Mouse (Mus musculus): Measurements from ENCODE around the gene Gpr179. TPM values are rescaled to one million over a fixed set of nuclear protein-coding genes. Genes with fewer than 3 reads are reported as not detected.
"Not testable (repeated sequence)": the region's sequence is repeated elsewhere in the genome, so short reads cannot be mapped to it uniquely, and the experiment has no call there.

The Gpr179 gene
- polyA plus RNA-seq, 1 experiment from 2014 or later = 0.09 TPM

DNA sequence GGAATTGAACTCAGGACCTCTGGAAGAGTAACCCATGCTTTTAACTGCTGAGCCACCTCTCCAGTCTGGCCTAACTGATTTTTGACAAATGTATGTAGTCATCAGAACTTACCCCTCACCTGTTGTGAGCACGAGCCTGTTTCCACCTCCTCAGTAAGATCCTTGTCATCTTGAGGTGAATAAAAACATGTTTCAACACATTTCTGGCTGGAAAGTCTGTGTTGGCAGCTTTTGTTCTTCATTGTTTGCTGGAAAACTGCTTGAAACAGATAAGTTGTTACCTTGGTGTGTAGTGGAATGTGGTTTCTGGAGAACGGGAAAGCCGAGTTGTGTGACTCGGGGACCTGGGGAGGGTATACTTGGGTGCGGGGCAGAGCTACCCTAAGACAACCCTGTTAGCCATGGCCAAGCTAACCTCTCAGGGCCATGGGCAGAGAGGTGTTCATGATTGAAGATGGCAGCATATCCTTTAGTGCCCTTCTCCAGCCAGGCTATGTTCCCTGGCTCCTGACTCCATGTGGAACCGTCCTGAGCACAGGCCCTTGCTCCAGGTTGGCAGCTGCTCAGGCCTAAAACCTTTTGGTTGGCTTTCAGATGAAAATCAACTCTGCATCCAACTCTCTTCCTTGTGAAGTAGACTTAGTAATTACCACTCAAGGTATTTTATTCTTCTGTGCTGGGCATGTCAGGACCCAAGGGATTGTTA lies 20.4 kb upstream of the Gpr179 start:
- no peaks in the 10 kb centered on the region for H3K27me3 ChIP-seq
- H3K36me3 ChIP-seq = peaks cover 41% of the 10 kb centered on the region
- no peaks in the 10 kb centered on the region for H3K9me3 ChIP-seq
- H3K4me2 ChIP-seq (replicated peaks) = no peak overlapping the region
- ATAC-seq (ENCODE audit: low FRiP score, low read depth) = no peak
- H3K4me3 ChIP-seq = no peak overlapping the region
- H3K4me1 ChIP-seq = 0 out of 2 replicates have a peak, but pooled peaks cover 11% of the 10 kb centered on the region
- 87% methylated on average over 6 of the region's 6 CpGs for WGBS
- H3K27ac ChIP-seq = peak overlapping the region; percentile 39; the same call in 1 of the 2 replicates
- H3K9ac ChIP-seq = no peak overlapping the region

- Histone ChIP-seq H3K4me1 (peaks cover 14% of the 10 kb centered on the region), H3K36me3 (peaks cover 24% of the 10 kb centered on the region), H3K9ac (no peak overlapping the region), H3K4me2 (replicated peaks) (no peak overlapping the region), H3K27ac (0 out of 2 replicates have a peak overlapping the region, but pooled peaks have one; percentile 39), H3K9me3 (no peaks in the 10 kb centered on the region), H3K4me3 (no peak overlapping the region), H3K27me3 (no peaks in the 10 kb centered on the region)
- ATAC-seq (ENCODE audit: low FRiP score, low read depth) = no peak
- WGBS = 63% methylated on average over 7 of the region's 7 CpGs
These were observed 18.6 kb upstream of the Gpr179 start for GRCm38 (mm10) chr11:97370329-97371091.

- Histone ChIP-seq H3K9ac (no peak overlapping the region), H3K4me1 (peaks cover 34% of the 10 kb centered on the region), H3K4me3 (no peak overlapping the region), H3K27me3 (no peaks in the 10 kb centered on the region), H3K9me3 (no peaks in the 10 kb centered on the region), H3K36me3 (peaks cover 10% of the 10 kb centered on the region), H3K4me2 (replicated peaks) (no peak overlapping the region), H3K27ac (no peak overlapping the region)
- ATAC-seq (ENCODE audit: low FRiP score, low read depth) = no peak
- WGBS = 88% methylated on average over 5 of the region's 5 CpGs
These were observed 16.6 kb upstream of the Gpr179 start for GRCm38 (mm10) chr11:97368501-97368900.

DNA sequence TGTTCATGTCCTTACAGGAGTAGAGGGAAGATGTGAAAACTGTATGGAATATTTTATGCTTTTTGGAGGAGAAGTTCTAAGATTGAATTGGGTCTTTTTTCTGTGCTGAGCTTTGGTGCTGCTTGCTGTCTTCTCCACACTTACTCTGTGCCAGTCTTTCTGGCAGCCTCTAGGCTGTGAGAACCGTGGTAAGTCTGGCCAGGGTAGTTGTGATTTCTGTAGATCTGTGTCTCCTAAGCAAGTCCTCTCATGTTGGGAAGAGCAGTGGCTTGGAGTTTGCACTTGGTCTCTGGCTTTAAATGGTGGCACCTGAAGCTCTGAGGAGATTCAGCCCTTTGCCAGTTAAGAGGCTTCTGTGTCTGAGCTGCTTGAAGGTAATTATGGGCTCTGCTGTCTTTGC lies 13.7 kb upstream of the Gpr179 start:
- no peak for ATAC-seq (ENCODE audit: low FRiP score, low read depth)
- Histone ChIP-seq H3K9ac (peak overlapping the region; percentile 99), H3K27me3 (no peaks in the 10 kb centered on the region), H3K27ac (no peak overlapping the region), H3K36me3 (peaks cover 3% of the 10 kb centered on the region), H3K4me3 (peak overlapping the region; percentile 98; the same call in 1 of the 2 replicates), H3K4me1 (peaks cover 34% of the 10 kb centered on the region), H3K4me2 (replicated peaks) (peak overlapping the region; percentile 82), H3K9me3 (no peaks in the 10 kb centered on the region)
- WGBS = 67% methylated on average over 1 of the region's 1 CpGs

DNA sequence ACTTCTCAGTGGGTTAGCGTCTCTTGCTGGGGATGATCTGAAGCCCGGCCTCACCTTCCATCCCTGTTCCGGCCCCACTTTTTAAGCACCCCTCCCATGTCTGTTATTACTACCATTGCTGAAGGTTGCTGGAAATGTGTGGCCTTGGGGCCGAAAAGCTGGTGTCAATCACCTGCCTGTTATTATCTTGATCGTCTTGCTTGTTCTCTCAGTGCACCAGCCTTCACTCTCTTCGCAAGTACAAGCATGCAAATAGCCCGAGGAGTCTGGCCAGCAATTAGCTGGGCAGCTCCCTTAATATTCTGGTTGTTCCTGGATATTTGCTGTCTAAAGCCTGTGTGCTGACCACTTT lies 11.7 kb upstream of the Gpr179 start:
- no peak overlapping the region for H3K27ac ChIP-seq
- peaks cover 2% of the 10 kb centered on the region for H3K36me3 ChIP-seq
- H3K4me1 ChIP-seq = peaks cover 30% of the 10 kb centered on the region
- no peaks in the 10 kb centered on the region for H3K27me3 ChIP-seq
- no peak for ATAC-seq (ENCODE audit: low FRiP score, low read depth)
- H3K9me3 ChIP-seq = no peaks in the 10 kb centered on the region
- H3K4me2 ChIP-seq (replicated peaks) = peak overlapping the region; percentile 82
- H3K9ac ChIP-seq = peak overlapping the region; percentile 99
- WGBS = under 1% methylated on average over 7 of the region's 7 CpGs
- peak overlapping the region; percentile 98 for H3K4me3 ChIP-seq

DNA sequence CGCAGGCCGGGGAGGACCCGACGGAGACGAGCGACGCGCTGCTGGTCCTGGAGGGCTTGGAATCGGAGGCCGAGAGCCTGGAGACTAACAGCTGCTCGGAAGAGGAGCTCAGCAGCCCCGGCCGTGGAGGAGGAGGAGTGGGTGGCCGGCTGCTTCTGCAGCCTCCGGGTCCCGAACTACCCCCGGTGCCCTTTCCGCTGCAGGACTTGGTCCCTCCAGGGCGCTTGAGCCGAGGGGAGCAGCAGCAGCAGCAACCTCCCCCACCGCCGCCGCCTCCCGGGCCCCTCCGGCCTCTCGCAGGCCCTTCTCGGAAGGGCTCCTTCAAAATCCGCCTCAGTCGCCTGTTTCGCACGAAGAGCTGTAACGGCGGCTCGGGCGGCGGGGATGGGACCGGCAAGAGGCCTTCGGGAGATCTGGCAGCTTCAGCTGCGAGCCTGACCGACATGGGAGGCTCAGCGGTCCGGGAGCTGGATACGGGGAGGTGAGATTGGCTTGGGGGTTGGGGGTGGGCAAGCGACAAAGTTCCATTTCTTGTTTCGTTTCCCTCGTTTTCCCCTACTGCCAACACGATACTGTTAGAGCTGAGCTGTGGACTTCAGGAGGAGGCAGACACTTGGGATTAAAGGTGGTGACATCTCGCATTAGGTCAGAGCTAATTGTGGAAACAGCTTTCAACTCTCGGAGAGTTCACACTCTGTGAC lies 11.2 kb upstream of the Gpr179 start:
- Histone ChIP-seq H3K27ac (peak overlapping the region; percentile 76), H3K9me3 (no peaks in the 10 kb centered on the region), H3K4me3 (peak overlapping the region; percentile 98), H3K27me3 (no peaks in the 10 kb centered on the region), H3K9ac (peak overlapping the region; percentile 99), H3K4me2 (replicated peaks) (peak overlapping the region; percentile 82), H3K36me3 (no peaks in the 10 kb centered on the region), H3K4me1 (peaks cover 30% of the 10 kb centered on the region)
- WGBS = 0% methylated on average over 46 of the region's 49 CpGs
- ATAC-seq (ENCODE audit: low FRiP score, low read depth) = peak; percentile 21; the same call in 1 of the 2 replicates

DNA sequence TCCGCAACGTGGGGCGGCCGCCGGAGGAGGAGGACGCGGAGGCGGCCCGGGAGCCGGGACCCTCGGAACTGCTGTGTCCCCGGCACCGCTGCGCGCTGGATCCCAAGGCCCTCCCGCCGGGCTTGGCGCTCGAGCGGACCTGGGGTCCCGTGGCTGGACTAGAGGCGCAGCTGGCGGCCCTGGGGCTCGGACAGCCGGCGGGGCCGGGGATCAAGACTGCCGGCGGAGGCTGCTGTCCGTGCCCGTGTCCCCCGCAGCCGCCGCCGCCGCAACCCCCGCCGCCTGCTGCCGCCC lies 10.7 kb upstream of the Gpr179 start:
- no peaks in the 10 kb centered on the region for H3K27me3 ChIP-seq
- H3K4me3 ChIP-seq = peak overlapping the region; percentile 98
- under 1% methylated on average over 21 of the region's 39 CpGs for WGBS
- peak overlapping the region; percentile 76 for H3K27ac ChIP-seq
- H3K36me3 ChIP-seq = no peaks in the 10 kb centered on the region
- H3K4me2 ChIP-seq (replicated peaks) = peak overlapping the region; percentile 82
- ATAC-seq (ENCODE audit: low FRiP score, low read depth) = peak; percentile 28
- H3K4me1 ChIP-seq = peaks cover 30% of the 10 kb centered on the region
- peak overlapping the region; percentile 99 for H3K9ac ChIP-seq
- H3K9me3 ChIP-seq = no peaks in the 10 kb centered on the region

DNA sequence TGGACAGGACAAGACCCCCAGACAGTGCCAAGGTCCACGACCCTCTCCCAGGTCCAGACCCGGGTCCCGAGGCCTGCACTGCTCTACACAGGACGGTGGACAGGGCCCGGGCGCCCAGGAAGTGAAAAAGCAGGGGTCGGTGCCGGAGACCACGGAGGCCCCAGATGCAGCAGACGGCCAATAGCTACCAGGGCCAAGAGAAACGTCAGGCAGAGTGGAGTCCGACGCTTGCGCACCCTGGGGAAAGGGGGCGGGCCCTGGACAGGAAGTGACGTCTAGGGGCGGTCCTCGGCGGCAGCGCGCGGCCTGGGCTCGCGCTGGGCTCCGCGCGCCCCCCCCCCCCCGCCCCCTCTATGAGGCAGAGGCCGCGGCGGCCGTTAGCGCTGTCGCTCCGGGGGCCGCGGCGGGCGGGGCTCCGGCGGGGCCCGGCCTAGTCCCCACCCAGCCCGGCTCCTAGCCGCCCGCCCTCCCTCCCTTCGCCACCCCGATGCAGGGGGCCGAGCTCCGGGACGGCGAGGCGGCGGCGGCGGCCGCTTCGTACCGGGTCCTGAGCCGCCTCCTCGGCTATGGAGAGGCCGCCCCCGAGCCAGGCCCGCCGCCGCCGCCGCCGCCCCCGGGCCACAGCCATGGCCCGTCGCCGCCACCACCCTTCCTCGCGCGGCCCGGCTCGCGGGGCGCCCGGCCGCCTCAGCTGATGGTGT lies 10.2 kb upstream of the Gpr179 start, which contains the start of gene Socs7:
TSS of gene Socs7 (plus strand) at position 604 of the 701 bp plus-strand sequence.
- peaks cover 30% of the 10 kb centered on the region for H3K4me1 ChIP-seq
- peak within 1 kb of the TSS; percentile 98 for H3K4me3 ChIP-seq
- no peaks in the 10 kb centered on the region for H3K27me3 ChIP-seq
- peak within 1 kb of the TSS; percentile 99 for H3K9ac ChIP-seq
- ATAC-seq (ENCODE audit: low FRiP score, low read depth) = peak; percentile 97
- H3K4me2 ChIP-seq (replicated peaks) = peak within 1 kb of the TSS; percentile 82
- H3K9me3 ChIP-seq = no peaks in the 10 kb centered on the region
- peak within 1 kb of the TSS; percentile 76 for H3K27ac ChIP-seq
- H3K36me3 ChIP-seq = no peaks in the 10 kb centered on the region
- WGBS = 2% methylated on average over 30 of the region's 81 CpGs

DNA sequence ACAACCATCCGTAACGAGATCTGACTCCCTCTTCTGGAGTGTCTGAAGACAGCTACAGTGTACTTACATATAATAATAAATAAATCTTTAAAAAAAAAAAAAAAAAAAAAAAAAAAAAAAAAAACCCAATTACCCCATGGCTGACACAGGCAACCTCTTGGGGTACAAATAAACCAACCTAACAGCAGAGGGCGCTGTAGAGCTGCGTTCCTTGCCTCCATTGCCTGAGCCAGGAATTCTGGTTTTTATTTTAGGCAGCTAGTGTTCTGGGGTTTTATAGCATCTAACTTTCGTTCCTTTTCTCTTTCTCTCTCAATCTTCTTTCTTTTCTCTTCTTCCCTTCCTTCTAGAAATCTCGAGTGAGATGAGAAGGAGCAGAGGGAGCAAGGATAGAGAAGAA lies 5.8 kb upstream of the Gpr179 start:
- H3K27me3 ChIP-seq; H3K4me3 ChIP-seq; H3K4me1 ChIP-seq; H3K4me2 ChIP-seq (replicated peaks); H3K36me3 ChIP-seq; ATAC-seq (ENCODE audit: low FRiP score, low read depth); H3K9ac ChIP-seq; H3K27ac ChIP-seq; H3K9me3 ChIP-seq: not testable (repeated sequence)
- 17% methylated on average over 6 of the region's 6 CpGs for WGBS

DNA sequence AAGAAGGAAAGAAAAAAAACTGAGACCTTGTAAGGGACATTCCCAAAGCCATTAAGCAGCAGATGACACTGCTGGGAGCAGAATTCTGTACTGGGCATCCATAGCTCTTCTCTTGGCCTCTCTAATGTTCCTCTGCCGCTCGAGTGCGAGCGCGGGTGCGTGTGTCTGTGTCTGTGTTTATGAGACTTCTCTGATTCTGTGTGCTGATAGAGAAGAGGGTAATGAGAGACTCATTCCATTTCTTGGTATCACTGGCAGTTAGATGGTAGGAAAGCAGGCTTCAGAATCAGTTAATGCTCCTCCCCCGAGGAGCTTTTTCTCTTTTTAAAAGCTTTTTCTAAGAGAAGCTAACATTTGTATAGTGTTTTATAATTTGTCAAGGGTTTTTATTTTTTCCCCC lies 3.4 kb upstream of the Gpr179 start:
- WGBS = 84% methylated on average over 7 of the region's 7 CpGs

DNA sequence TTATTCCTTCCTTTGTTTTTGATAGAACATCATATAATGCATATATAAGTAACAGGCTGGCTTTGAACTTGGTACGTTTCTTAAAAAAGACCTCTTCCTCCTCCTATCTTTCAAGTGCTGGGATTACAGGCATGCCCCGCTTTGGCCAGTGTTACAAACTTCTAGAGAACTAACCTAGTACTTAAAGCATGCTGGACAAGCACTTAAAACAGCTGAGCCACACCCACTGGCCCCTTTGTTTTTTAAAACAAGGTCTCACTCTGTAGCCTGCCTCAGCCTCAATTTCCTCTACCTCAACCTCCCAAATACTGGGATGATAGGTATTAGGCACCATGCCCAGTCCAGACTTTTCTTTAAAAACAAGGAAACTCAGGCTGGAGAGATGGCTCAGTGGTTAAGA lies 2.8 kb upstream of the Gpr179 start:
- whole genome bisulfite sequencing = 74% methylated on average over 2 of the region's 2 CpGs
- no peak overlapping the region for H3K4me2 ChIP-seq (replicated peaks)

More for the DNA sequence above, 3.4 kb upstream of the Gpr179 start:
- Histone ChIP-seq H3K27ac (no peak overlapping the region), H3K9ac (no peak overlapping the region), H3K27me3 (no peaks in the 10 kb centered on the region), H3K36me3 (no peaks in the 10 kb centered on the region), H3K4me2 (replicated peaks) (no peak overlapping the region), H3K4me1 (peaks cover 8% of the 10 kb centered on the region), H3K4me3 (no peak overlapping the region), H3K9me3 (no peaks in the 10 kb centered on the region)
- no peak for ATAC-seq (ENCODE audit: low FRiP score, low read depth)

More for the DNA sequence above, 2.8 kb upstream of the Gpr179 start:
- ATAC-seq (ENCODE audit: low FRiP score, low read depth) = no peak
- Histone ChIP-seq H3K36me3 (no peaks in the 10 kb centered on the region), H3K9ac (no peak overlapping the region), H3K9me3 (no peaks in the 10 kb centered on the region), H3K4me3 (no peak overlapping the region), H3K4me1 (peaks cover 14% of the 10 kb centered on the region), H3K27ac (no peak overlapping the region), H3K27me3 (no peaks in the 10 kb centered on the region)
